Mouse (Mus musculus) MEL (cell line): ENCODE data around the gene Scfd2. TPM values are rescaled to one million over a fixed set of nuclear protein-coding genes. Genes with fewer than 3 reads are reported as not detected.

Source experiments
- DNase-seq: peaks from one replicate; pipeline ENCODE4 v3.0.0; 2011; ENCODE audit warnings: low read depth, low spot score
- H3K27ac ChIP-seq: 2 replicates; pipeline ENCODE4 v1.5.1; 2012; ENCODE audit warnings: low read depth, mild to moderate bottlenecking, control low read depth, low read length, moderate library complexity; ENCODE audit not compliant: control insufficient read depth
- H3K27me3 ChIP-seq, 2 experiments: fragments of 150-350 bp in 1 of 2; sonication (generic) in 1 of 2; 2 replicates each; pipeline ENCODE4 v1.6.1; 2012; ENCODE audit warnings: low read length in 2 of 2, mild to moderate bottlenecking in 2 of 2, improper control_type of control experiment in 1 of 2, moderate library complexity in 1 of 2; ENCODE audit not compliant: insufficient read depth in 2 of 2, control insufficient read depth in 1 of 2
- H3K36me3 ChIP-seq, 2 experiments: 2 replicates each; pipeline ENCODE4 v1.6.1; 2012 to 2014; ENCODE audit warnings: low read length in 2 of 2, improper control_type of control experiment in 1 of 2, inconsistent platforms in 1 of 2, mild to moderate bottlenecking in 1 of 2; ENCODE audit not compliant: insufficient read depth in 2 of 2, control insufficient read depth in 1 of 2
- H3K4me1 ChIP-seq, 2 experiments: fragments of 150-350 bp in 1 of 2; sonication (generic) in 1 of 2; 2 replicates each; pipeline ENCODE4 v1.6.1; 2012; ENCODE audit warnings: low read length in 2 of 2, improper control_type of control experiment in 1 of 2, mild to moderate bottlenecking in 1 of 2; ENCODE audit not compliant: insufficient read depth in 2 of 2, control insufficient read depth in 1 of 2
- H3K4me3 ChIP-seq, 2 experiments: fragments of 150-350 bp in 1 of 2; sonication (generic) in 1 of 2; 2 replicates each; pipeline ENCODE4 v1.5.1; 2012; ENCODE audit warnings: low read depth in 2 of 2, low read length in 2 of 2, mild to moderate bottlenecking in 2 of 2, moderate library complexity in 2 of 2, control low read depth in 1 of 2, improper control_type of control experiment in 1 of 2; ENCODE audit not compliant: control insufficient read depth in 1 of 2, insufficient read depth in 1 of 2
- H3K79me2 ChIP-seq: 2 replicates; pipeline ENCODE4 v1.6.1; 2012; ENCODE audit warnings: mild to moderate bottlenecking, low read length, moderate library complexity; ENCODE audit not compliant: control insufficient read depth, poor library complexity, insufficient read depth
- H3K9ac ChIP-seq: 2 replicates; pipeline ENCODE4 v1.6.1; 2012; ENCODE audit warnings: low read depth, mild to moderate bottlenecking, control low read depth, low read length, moderate library complexity; ENCODE audit not compliant: control insufficient read depth, poor library complexity, severe bottlenecking
- H3K9me3 ChIP-seq: fragments of 150-350 bp; sonication (generic); replicated peaks from 2 replicates; pipeline ENCODE4 v1.6.1; 2012; ENCODE audit warnings: mild to moderate bottlenecking, low read length, improper control_type of control experiment, moderate library complexity; ENCODE audit not compliant: insufficient read depth
- BHLHE40 ChIP-seq: IDR thresholded peaks from 2 replicates; pipeline ENCODE4 v1.6.1; 2012; ENCODE audit warnings: low read depth, mild to moderate bottlenecking, inconsistent platforms, low read length, improper control_type of control experiment, borderline replicate concordance
- CTCF ChIP-seq, 3 experiments: IDR thresholded peaks in 2 of 3; conservative IDR thresholded peaks in 1 of 3; 2 replicates each; pipeline ENCODE4 v1.5.1; 2011 to 2012; ENCODE audit warnings: low read length in 3 of 3, low read depth in 2 of 3, mild to moderate bottlenecking in 2 of 3, improper control_type of control experiment in 1 of 3, inconsistent platforms in 1 of 3, mixed read lengths in 1 of 3, moderate library complexity in 1 of 3; ENCODE audit not compliant: control insufficient read depth in 1 of 3, insufficient read depth in 1 of 3, poor library complexity in 1 of 3, severe bottlenecking in 1 of 3
- GABPA ChIP-seq: IDR thresholded peaks from 2 replicates; pipeline ENCODE4 v1.6.1; 2012; ENCODE audit warnings: low read depth, mild to moderate bottlenecking, inconsistent platforms, low read length, improper control_type of control experiment, moderate library complexity
- HCFC1 ChIP-seq: IDR thresholded peaks from 2 replicates; pipeline ENCODE4 v1.6.1; 2012; ENCODE audit warnings: low read depth, mild to moderate bottlenecking, inconsistent platforms, low read length, improper control_type of control experiment, moderate library complexity
- MAFK ChIP-seq: IDR thresholded peaks from 2 replicates; pipeline ENCODE4 v1.6.1; 2011; ENCODE audit warnings: low read depth, mild to moderate bottlenecking, low read length, improper control_type of control experiment, borderline replicate concordance
- MYC ChIP-seq: IDR thresholded peaks from 2 replicates; pipeline ENCODE4 v1.6.1; 2011; ENCODE audit warnings: low read depth, mild to moderate bottlenecking, low read length, improper control_type of control experiment, moderate library complexity
- NELFE ChIP-seq: IDR thresholded peaks from 2 replicates; pipeline ENCODE4 v1.6.1; 2011; ENCODE audit warnings: low read depth, low read length, improper control_type of control experiment
- POLR2A ChIP-seq, 2 experiments: IDR thresholded peaks; 2 replicates each; pipeline ENCODE4 v1.6.1; 2011 to 2012; ENCODE audit warnings: low read length in 2 of 2, mild to moderate bottlenecking in 2 of 2, control low read depth in 1 of 2, improper control_type of control experiment in 1 of 2, low read depth in 1 of 2, moderate library complexity in 1 of 2; ENCODE audit not compliant: control insufficient read depth in 1 of 2, insufficient read depth in 1 of 2, poor library complexity in 1 of 2
- POLR2AphosphoS5 ChIP-seq: IDR thresholded peaks from 2 replicates; pipeline ENCODE4 v1.6.1; 2012; ENCODE audit warnings: low read depth, borderline replicate concordance, mild to moderate bottlenecking, inconsistent platforms, low read length, moderate library complexity, mixed read lengths
- RAD21 ChIP-seq: IDR thresholded peaks from 2 replicates; pipeline ENCODE4 v1.6.1; 2011; ENCODE audit warnings: mild to moderate bottlenecking, low read depth, low read length, improper control_type of control experiment
- RCOR1 ChIP-seq: IDR thresholded peaks from 2 replicates; pipeline ENCODE4 v1.6.1; 2012; ENCODE audit warnings: low read depth, mild to moderate bottlenecking, inconsistent platforms, low read length, improper control_type of control experiment
- TAL1 ChIP-seq: IDR thresholded peaks from 2 replicates; pipeline ENCODE4 v1.6.1; 2012; ENCODE audit warnings: mild to moderate bottlenecking, inconsistent platforms, low read length, moderate library complexity, mixed read lengths
- TCF12 ChIP-seq: IDR thresholded peaks from 2 replicates; pipeline ENCODE4 v1.6.1; 2014; ENCODE audit warnings: low read depth, mild to moderate bottlenecking, inconsistent platforms, low read length, improper control_type of control experiment, moderate library complexity
- UBTF ChIP-seq: IDR thresholded peaks from 2 replicates; pipeline ENCODE4 v1.6.1; 2012; ENCODE audit warnings: low read depth, mild to moderate bottlenecking, inconsistent platforms, low read length, improper control_type of control experiment, moderate library complexity, borderline replicate concordance; ENCODE audit not compliant: insufficient read depth
- USF2 ChIP-seq, 2 experiments: IDR thresholded peaks; 2 replicates each; pipeline ENCODE4 v1.6.1; 2011 to 2012; ENCODE audit warnings: improper control_type of control experiment in 2 of 2, low read length in 2 of 2, borderline replicate concordance in 1 of 2, inconsistent platforms in 1 of 2, low read depth in 1 of 2, mild to moderate bottlenecking in 1 of 2; ENCODE audit not compliant: insufficient read depth in 1 of 2
- ZNF384 ChIP-seq: IDR thresholded peaks from 2 replicates; pipeline ENCODE4 v1.6.1; 2012; ENCODE audit warnings: low read depth, mild to moderate bottlenecking, inconsistent platforms, low read length, improper control_type of control experiment
- polyA plus RNA-seq, 2 experiments: library from polyadenylated mRNA; stranded (reverse) in 1 of 2; unstranded in 1 of 2; fragments of >175 nt in 1 of 2; fragments of >200 nt in 1 of 2; gene quantifications; 2 replicates each; pipeline versions ENCODE4 v1.2.1 to v1.2.4; 2012; ENCODE audit warnings: low replicate concordance in 2 of 2, low read depth in 1 of 2; ENCODE audit not compliant: insufficient read length in 2 of 2, insufficient read depth in 1 of 2, missing spikeins in 1 of 2
- total RNA-seq: library from RNA; depleted of rRNA; stranded (reverse); fragments of 300-350 nt; gene quantifications from 2 replicates; pipeline ENCODE4 v1.2.3, GENCODE M21; 2012

The Scfd2 gene
- total and polyA plus RNA-seq, 3 experiments, result 18.8 to 20.3 TPM; not detected in 1

DNA sequence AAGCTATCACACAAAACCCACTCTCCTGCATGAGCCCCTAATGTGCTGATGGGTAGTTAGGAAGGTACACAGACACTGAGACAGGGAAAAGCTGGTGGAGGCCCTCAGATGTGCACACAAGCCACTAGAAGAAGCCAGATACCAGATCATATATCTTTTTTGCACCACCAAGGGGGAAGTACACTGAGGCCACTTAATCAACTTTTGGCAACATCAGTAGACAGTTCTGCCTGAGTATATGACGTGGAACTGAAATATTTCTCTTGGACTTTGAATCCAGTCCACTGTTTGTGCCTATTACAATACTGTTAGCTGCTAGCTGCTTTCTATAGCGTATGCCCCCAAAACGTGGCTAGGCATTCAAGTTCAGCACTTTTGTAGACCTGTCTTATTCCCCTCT lies 229.2 kb downstream of the Scfd2 start:
- TF ChIP-seq BHLHE40 (no peak), ZNF384 (no peak), CTCF (IDR thresholded peaks at IDR 0.05 in 2 of 3, conservative IDR thresholded peaks at IDR 0.05 in 1 of 3; ENCODE audit: control insufficient read depth in 1 of 3, insufficient read depth in 1 of 3, low read depth in 2 of 3, low read length in 3 of 3, poor library complexity in 1 of 3, severe bottlenecking in 1 of 3) (no peak)
- TF ChIP-seq, all 39 proteins: peak for 0
- peak; percentile 22 for DNase-seq
- no peaks in the 10 kb centered on the region for H3K9me3 ChIP-seq
- H3K27me3 ChIP-seq, result no peaks in the 10 kb centered on the region
- H3K79me2 ChIP-seq, result no peaks in the 10 kb centered on the region
- no peak overlapping the region for H3K9ac ChIP-seq
- H3K36me3 ChIP-seq, result no peaks in the 10 kb centered on the region
- H3K27ac ChIP-seq, result no peak overlapping the region
- peaks cover 0 to 3% of the 10 kb centered on the region in 2 experiments; a peak in 3 of 4 replicates for H3K4me1 ChIP-seq
- H3K4me3 ChIP-seq, result no peak overlapping the region

DNA sequence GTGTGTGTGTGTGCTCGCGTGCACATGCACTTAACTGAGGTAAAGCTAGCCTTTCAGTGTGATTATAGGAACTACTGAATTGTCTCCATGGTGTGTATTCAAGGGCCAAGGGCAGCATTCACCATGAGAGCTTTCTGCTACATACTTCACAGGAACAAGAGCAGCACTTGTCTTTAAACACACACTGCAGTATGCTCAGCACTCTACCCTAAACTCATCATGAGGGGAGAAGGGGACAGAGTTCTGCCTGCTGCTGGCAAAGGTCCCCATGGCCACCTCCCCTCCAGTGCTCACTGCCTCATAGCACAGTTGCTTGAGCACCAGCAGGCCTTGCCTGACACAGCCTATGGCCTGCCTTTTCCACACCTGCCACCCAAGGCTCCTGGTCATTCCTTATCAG lies 230.1 kb downstream of the Scfd2 start:
- Histone ChIP-seq H3K9me3 (no peaks in the 10 kb centered on the region), H3K27me3 (no peaks in the 10 kb centered on the region), H3K27ac (no peak overlapping the region), H3K4me1 (peaks cover 0 to 3% of the 10 kb centered on the region in 2 experiments; a peak in 3 of 4 replicates), H3K4me3 (no peak overlapping the region), H3K79me2 (no peaks in the 10 kb centered on the region), H3K9ac (no peak overlapping the region), H3K36me3 (no peaks in the 10 kb centered on the region)
- no peak for DNase-seq
- TF ChIP-seq RCOR1 (no peak), NELFE (no peak), USF2 (IDR thresholded peaks at IDR 0.05; ENCODE audit: borderline replicate concordance in 1 of 2, insufficient read depth in 1 of 2, low read depth in 1 of 2, low read length in 2 of 2) (no peak), POLR2A (IDR thresholded peaks at IDR 0.05; ENCODE audit: control insufficient read depth in 1 of 2, insufficient read depth in 1 of 2, low read depth in 1 of 2, low read length in 2 of 2, poor library complexity in 1 of 2) (no peak), POLR2AphosphoS5 (no peak), HCFC1 (no peak), RAD21 (no peak), GABPA (no peak), MAFK (no peak), TCF12 (no peak), TAL1 (no peak), UBTF (no peak), MYC (no peak)
